ENCODE assay signal across 15 mouse cellular contexts in genomic region chr16:37939082-37939863, GRCm38 (mm10). TPM values are rescaled to one million over a fixed set of nuclear protein-coding genes. Genes with fewer than 3 reads are reported as not detected.
DNase-seq lines count a peak whose midpoint lies in the region; ATAC-seq and TF ChIP-seq lines count a peak whose summit lies in the region.
"Had no signal": no experiment of that assay in that cellular context is flagged by ENCODE, and none has a peak within 500 bp of the region (broad histone marks: within the 10 kb centered on the region; RNA-seq: fewer than 3 reads in every experiment).

No protein-coding gene starts in this region.

- no peak overlapping the region for H3K9ac ChIP-seq in forebrain, embryonic 14.5 days (ENCODE audit: low read length)
- H3K9ac ChIP-seq in limb, embryonic 13.5 days: no peak overlapping the region
- H3K9ac ChIP-seq in neural tube, embryonic 13.5 days: peak overlapping the region; percentile 32
- H3K9ac ChIP-seq: liver, postnatal 0 days had no signal

- peak; percentile 49; the same call in 1 of the 2 replicates for ATAC-seq in forebrain, embryonic 14.5 days
- no peak for ATAC-seq in limb, embryonic 13.5 days (ENCODE audit: low FRiP score, low read depth)
- peak; percentile 41 for ATAC-seq in neural tube, embryonic 13.5 days (ENCODE audit: low read depth)
- ATAC-seq in erythroblast, adult 5-6 weeks (replicated peaks; ENCODE audit: low FRiP score, poor library complexity, severe bottlenecking): no peak

- peak overlapping the region; percentile 31 for H3K4me2 ChIP-seq in forebrain, embryonic 14.5 days (ENCODE audit: low read length)
- H3K4me2 ChIP-seq in limb, embryonic 13.5 days (replicated peaks): 0 out of 2 replicates have a peak overlapping the region, but pooled peaks have one; percentile 2
- H3K4me2 ChIP-seq in neural tube, embryonic 13.5 days: peak overlapping the region; percentile 37

- DNase-seq in left cerebral cortex, adult 2 months (ENCODE audit: extremely low spot score in 1 of 2, low spot score in 2 of 2): no peak
- no peak for DNase-seq in left cerebral cortex, postnatal 4 days
- no peak for DNase-seq in forebrain, embryonic 14.5 days (ENCODE audit: low spot score)
- no peak for DNase-seq in heart, postnatal 10 days
- no peak for DNase-seq in heart, adult 9 months (ENCODE audit: low spot score in 2 of 2)
- DNase-seq: heart, adult 11 months; heart, postnatal 14 days; kidney, adult 11 months; kidney, postnatal 14 days had no signal

- H3K36me3 ChIP-seq in forebrain, embryonic 14.5 days (ENCODE audit: control insufficient read depth, insufficient read depth, low read length): no peaks in the 10 kb centered on the region
- no peaks in the 10 kb centered on the region for H3K36me3 ChIP-seq in limb, embryonic 13.5 days
- no peaks in the 10 kb centered on the region for H3K36me3 ChIP-seq in neural tube, embryonic 13.5 days

- H3K4me3 ChIP-seq in left cerebral cortex, adult 2 months: peak overlapping the region; percentile 21
- no peak overlapping the region for H3K4me3 ChIP-seq in forebrain, embryonic 14.5 days (ENCODE audit: low read depth, low read length)
- no peak overlapping the region for H3K4me3 ChIP-seq in limb, embryonic 13.5 days
- peak overlapping the region; percentile 4 for H3K4me3 ChIP-seq in neural tube, embryonic 13.5 days

- WGBS in forebrain, embryonic 14.5 days: 64% methylated on average over 11 of the region's 11 CpGs
- WGBS in limb, embryonic 13.5 days: 68% methylated on average over 11 of the region's 11 CpGs
- WGBS in neural tube, embryonic 13.5 days: 54% methylated on average over 11 of the region's 11 CpGs

- peaks cover 25% of the 10 kb centered on the region for H3K4me1 ChIP-seq in forebrain, embryonic 14.5 days (ENCODE audit: control insufficient read depth, insufficient read depth, low read length)
- H3K4me1 ChIP-seq in limb, embryonic 13.5 days: peaks cover 16% of the 10 kb centered on the region; the same call in 1 of the 2 replicates
- peaks cover 54% of the 10 kb centered on the region for H3K4me1 ChIP-seq in neural tube, embryonic 13.5 days (replicated peaks)

- intact Hi-C loops in left cerebral cortex, adult 2 months (cut with DNase I): loop anchor here (2.0 kb wide), 1 partner anchor 68 kb away; no protein-coding TSS in a partner anchor
- intact Hi-C loops in left cerebral cortex, postnatal 4 days (cut with DNase I): no loop called here
- intact Hi-C loops in heart, postnatal 10 days (cut with DNase I): loop anchor here (2.0 kb wide), 1 partner anchor 42 kb away; no protein-coding TSS in a partner anchor

- H3K27ac ChIP-seq in left cerebral cortex, adult 2 months: peak overlapping the region; percentile 51
- H3K27ac ChIP-seq in forebrain, embryonic 14.5 days (ENCODE audit: low read depth, low read length): peak overlapping the region; percentile 65
- H3K27ac ChIP-seq in limb, embryonic 13.5 days: no peak overlapping the region
- H3K27ac ChIP-seq in neural tube, embryonic 13.5 days (replicated peaks): peak overlapping the region; percentile 77
- H3K27ac ChIP-seq: macrophage; stomach, postnatal 0 days had no signal

- no peaks in the 10 kb centered on the region for H3K27me3 ChIP-seq in forebrain, embryonic 14.5 days (replicated peaks; ENCODE audit: control insufficient read depth, insufficient read depth, low read length)
- no peaks in the 10 kb centered on the region for H3K27me3 ChIP-seq in limb, embryonic 13.5 days
- no peaks in the 10 kb centered on the region for H3K27me3 ChIP-seq in neural tube, embryonic 13.5 days

- no peaks in the 10 kb centered on the region for H3K9me3 ChIP-seq in forebrain, embryonic 14.5 days (replicated peaks; ENCODE audit: control insufficient read depth, low read length)
- H3K9me3 ChIP-seq in limb, embryonic 13.5 days: no peaks in the 10 kb centered on the region
- no peaks in the 10 kb centered on the region for H3K9me3 ChIP-seq in neural tube, embryonic 13.5 days

- TF ChIP-seq CTCF in left cerebral cortex, adult 2 months (IDR thresholded peaks at IDR 0.05): no peak

RNA-seq across cellular contexts. Expression of gene Gpr156, which starts 23.0 kb away (rescaled TPM):
- total RNA-seq in left cerebral cortex, adult 2 months (2021): under 1 TPM; 0.48 to 0.63 TPM
- 1 to 10 TPM; 2.2 to 2.6 TPM for total RNA-seq in left cerebral cortex, postnatal 4 days (2021)
- polyA plus RNA-seq in forebrain, embryonic 14.5 days (2014; fragmentation: Nextera tagmentation; extraction: Ambion mirVana): 4.2 and 5.1 TPM in 2 replicates
- 0.88 and 0.95 TPM in 2 replicates for polyA plus RNA-seq in limb, embryonic 13.5 days (2015; fragmentation: Nextera tagmentation; extraction: Ambion mirVana)
- polyA plus RNA-seq in neural tube, embryonic 13.5 days (2015; fragmentation: Nextera tagmentation; extraction: Ambion mirVana): 6.1 and 6.9 TPM in 2 replicates
- under 1 TPM; 0.07 to 0.14 TPM for total RNA-seq in heart, postnatal 10 days (2021)
- not detected in 2 replicates for total RNA-seq in erythroblast, adult 5-6 weeks (2015; ENCODE audit: low replicate concordance)
- total RNA-seq in erythroblast, adult 5-6 weeks (2017; ENCODE audit: low replicate concordance): not detected in 2 replicates
- polyA plus RNA-seq: macrophage had no signal

Comparison
In these comparisons a context has a peak if more than half of its experiments do, and no peak if none do; other contexts are left out.
1. H3K4me3 ChIP-seq: peak in left cerebral cortex, adult 2 months (single experiment) and neural tube, embryonic 13.5 days (single experiment); none in forebrain, embryonic 14.5 days (single experiment) and limb, embryonic 13.5 days (single experiment).
2. ATAC-seq: peak in forebrain, embryonic 14.5 days (single experiment) and neural tube, embryonic 13.5 days (single experiment); none in limb, embryonic 13.5 days (single experiment) and erythroblast, adult 5-6 weeks (single experiment).
3. Peak in every context shown above with its lines, with median percentiles within 50 percentile points of each other: H3K4me2 ChIP-seq.